Mouse (Mus musculus) brain, embryonic 18.5 days (tissue): ENCODE measurements around the gene Clec2l.

ENCODE experiments used
- DNase-seq: peaks from one replicate; pipeline ENCODE4 v3.0.0-alpha.2; 2012; ENCODE audit warnings: low read depth, low spot score

Gene Clec2l

DNA sequence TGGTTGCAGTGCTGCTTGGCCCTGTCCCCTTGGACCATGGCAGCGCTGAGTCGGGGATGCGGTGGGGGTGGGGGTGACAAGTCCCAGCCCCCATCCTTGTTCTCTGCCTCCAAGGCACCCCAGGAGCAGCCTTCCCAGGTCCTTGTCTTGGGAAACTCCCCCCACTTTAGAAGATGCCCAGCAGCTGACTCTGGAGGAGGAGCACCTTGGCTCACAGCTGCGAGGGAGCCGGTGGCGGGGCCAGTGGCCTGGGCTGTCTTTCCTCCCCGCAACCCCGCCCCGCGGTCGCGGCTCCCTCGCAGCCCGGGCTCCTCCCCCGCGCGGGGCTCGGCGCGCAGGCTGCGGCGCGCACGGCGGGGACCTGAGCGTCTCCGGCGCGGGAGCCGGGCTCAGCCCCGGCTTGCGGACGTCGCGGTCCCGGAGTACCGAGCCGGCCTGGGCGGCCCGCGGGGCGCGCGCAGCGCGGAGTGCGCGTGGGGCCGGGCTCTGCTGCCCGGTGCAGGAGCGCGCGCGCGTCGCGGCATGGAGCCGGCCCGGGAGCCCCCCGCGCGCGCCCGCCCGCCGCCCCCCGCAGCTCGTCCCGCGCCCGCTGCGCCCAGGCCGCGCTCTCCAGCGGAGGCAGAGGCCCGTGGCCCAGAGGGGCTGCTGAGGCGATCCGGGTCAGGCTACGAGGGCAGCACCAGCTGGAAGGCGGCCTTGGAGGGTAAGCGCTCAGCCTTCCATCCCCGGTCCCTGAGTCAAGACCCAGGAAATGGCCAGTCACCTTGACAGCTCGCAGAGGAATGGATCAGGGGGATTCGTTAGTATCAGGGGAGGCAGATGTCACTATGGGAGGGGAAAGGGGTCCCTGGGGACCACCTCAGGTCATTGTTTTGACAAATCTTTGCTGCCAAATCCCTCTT, at the start of gene Clec2l:
Gene Clec2l, plus strand, starts transcription at position 356 of the 902 bp plus-strand sequence.
- no peak for DNase-seq

DNA sequence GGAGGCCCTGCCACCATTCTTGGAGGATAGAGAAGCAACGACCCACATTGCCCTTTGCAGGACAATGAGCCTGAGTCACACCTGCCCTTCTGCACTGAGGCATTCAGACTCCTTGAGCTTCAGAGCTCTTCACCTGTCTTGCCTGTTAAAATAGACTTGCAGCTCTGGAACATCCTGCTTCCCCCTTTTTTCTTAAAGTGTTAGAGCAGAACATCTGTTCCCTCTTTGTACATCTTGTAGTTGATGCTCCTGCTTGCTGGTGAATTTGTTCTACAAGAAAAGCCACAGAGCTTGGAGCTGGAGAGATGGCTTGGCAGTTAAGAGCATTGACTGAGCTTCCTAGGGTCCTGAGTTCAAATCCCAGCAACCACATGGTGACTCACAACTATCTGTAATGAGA, 40.5 kb upstream of the Clec2l start:
- DNase-seq, result no peak

DNA sequence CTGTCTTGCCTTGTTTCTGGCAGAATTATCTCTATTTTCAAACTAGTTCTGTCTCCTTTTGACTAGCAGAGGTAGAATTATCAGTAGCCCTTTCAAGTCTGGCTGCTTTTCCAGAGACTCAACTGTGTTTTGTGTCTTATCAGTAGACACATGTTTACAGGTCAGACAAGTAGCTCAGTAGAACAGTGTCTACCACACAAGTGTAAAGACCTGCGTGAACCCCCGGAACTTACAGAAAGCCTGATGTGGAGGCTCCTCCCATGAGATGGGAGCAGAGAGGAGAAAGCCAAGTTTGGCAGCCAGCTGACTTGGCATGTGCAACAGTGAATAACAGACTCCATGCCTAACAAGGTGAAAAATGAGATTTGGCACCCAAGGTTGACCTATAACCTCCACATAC, 39.4 kb upstream of the Clec2l start:
- DNase-seq, result no peak

DNA sequence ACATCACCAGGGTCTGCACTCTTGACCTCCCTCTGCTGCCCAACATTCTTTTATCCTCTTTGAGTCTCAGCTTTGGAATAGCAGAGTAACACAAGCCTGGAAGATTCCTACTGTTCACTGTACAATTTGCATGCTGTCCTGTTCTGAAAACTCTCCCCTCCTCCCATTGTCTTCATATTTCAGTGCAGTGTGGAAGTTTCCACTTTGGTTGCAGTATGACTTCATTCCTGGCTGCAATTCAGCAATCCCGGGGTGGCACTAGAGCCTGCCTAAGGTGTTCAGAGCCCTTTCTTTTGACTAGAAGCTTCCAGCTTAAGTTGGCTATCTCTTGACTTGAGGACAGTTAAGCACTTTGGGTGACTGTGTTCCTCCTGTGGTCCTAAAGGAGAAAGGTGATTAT, 38.4 kb upstream of the Clec2l start:
- no peak for DNase-seq

DNA sequence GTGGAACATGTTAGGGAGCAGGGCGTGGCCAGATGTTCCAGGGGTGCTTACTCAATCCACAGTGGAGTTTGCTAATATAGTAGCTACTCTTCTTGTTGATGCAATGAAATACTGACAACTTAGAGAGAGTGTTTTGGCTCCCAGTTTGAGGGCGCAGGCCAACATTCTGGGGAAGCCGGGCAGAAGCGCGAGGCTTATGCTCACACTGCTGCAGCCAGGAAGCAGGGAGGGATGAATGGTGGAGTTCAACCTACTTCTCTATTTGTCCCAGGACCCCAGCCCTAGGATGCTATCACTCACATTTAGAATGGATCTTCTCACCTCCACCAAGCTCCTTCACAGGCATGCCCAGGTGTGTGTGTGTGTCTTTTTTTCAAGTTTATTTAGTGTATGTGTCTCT, 36.8 kb upstream of the Clec2l start:
- no peak for DNase-seq

DNA sequence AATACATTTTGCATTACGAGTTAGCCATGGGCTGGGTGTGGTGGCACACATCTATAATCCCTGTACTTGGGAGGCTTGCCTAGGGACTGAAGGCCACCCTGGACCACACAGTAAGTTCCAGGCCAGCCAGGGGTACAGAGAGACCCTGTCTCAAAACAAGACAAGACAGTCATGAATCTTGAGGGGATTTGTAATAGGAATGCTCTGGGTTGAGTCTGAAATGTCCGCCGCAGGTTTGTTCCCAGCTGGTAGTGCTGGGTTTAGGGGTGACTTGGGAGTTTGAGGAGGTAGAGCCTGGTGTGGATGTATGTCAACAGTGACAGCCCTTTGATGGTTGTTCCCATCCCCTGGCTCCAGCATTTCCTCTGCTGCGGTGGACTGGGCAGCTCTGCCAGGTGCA, 35.8 kb upstream of the Clec2l start:
- DNase-seq, result no peak

DNA sequence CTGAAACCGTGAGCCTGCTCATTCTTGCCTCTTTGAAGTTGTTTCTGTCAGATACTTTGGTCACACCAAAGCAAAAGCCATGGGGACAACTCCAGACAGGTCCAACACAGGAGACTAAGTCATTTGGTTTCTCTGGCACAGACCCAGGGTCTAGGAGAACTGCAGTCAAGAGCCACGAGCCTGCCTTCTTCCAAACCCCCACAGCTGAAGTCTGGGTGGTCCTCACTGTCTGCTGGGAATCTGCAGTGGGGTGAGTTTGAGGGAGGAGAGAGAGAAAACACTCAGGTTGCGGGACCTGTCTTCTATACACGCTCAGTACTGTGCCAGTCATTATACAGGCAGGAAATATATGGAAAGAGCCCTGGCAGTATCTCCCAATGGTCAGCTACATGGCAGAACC, 35.4 kb upstream of the Clec2l start:
- DNase-seq, result no peak

DNA sequence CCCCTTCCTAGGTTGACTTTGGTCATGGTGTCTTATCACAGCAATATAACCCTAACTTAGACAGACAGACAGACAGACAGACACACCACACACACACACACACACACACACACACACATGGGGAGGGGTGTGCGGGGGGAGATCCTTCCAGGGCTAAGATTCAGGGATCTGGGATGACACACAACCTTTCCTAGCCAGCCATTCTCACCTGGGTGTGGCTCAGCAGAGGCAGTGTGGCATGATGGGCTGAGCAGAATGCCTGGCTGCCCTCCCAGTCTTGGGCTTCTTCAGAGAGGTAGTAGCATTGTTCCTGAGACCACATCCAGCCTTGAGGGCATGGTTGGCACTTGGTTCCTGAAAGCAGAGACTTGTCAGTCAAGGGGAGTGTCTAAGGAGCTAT, 33.3 kb upstream of the Clec2l start:
- DNase-seq, result no peak

DNA sequence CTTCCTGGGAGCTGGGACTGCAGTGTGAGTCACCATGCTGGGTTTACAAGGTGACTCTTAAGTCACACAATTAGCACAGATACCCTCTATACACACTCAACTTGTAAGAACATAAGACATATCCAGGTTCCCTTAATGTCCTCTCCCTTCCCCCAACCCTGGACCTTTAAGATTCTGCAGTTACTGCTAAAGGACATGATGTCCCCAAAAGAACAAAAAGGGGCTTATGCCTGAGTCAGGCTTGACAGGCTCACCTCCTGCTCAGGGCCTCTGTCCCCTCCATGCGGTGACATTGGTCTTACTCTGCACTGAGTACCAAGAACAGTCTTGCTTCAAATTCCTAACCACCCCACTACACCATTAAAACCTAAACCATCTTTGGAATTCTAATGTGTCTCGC, 30.0 kb upstream of the Clec2l start:
- no peak for DNase-seq

DNA sequence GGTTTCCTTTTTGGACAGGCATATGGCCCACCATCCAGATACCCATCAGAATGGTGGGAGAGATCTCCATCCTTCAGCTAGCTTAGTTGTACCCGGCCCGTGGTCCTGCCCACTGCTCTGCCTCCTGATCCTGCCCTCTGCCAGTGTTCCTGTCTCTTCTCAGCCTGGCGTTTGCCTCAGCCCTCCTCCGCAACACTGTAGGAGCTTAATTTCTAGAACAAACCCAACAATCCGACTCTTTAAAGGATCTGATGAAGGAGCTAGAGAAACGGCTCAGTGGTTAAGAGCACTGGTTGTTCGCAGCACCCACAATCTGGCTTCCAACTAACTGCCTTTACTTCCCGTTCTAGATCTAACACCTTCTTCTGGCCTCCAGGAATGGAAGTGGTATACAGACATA, 28.4 kb upstream of the Clec2l start:
- no peak for DNase-seq

DNA sequence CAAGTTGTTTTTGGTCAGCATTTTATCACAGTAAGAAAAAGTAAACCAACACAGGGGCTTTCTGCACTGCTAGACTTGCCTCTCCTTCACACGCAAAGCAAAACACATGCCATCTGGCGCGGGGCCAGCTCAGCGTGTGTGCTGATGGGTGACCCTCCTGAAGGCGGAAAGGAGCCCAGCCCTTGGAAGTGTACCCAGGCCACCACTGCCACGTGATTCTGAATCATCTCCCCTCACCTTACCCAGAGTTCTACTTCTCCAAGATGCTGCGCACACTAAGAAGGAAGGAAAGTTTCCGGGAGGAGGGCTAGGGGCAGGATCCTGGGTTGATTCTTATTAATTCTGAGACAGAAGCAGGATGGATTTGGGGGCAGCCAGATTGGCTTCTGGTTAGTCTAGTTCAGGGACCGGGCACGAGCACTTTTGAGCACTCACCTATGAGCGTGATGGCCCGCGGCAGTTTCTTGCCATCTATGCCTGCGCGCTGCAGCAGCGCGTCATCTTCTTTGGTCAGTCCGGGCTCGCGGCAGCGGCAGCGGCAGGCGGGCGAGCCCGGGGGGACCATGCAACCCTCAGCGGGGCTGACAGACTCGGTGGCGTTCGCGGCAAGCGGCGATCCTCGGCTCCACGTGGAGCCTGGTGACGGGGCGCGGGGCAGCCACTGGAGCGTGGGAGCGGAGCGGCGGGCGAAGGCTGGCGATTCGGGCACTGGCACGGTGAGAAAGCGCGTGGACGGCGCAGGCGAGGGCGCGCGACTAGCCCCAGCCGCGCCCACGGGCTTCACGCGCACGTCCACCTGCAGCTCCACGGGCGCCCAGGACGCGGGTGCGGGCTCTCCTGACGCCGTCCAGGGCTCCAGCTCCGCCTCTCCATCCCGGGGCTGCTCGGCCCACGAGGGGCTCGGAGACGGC, 26.7 kb upstream of the Clec2l start:
- DNase-seq, result no peak

DNA sequence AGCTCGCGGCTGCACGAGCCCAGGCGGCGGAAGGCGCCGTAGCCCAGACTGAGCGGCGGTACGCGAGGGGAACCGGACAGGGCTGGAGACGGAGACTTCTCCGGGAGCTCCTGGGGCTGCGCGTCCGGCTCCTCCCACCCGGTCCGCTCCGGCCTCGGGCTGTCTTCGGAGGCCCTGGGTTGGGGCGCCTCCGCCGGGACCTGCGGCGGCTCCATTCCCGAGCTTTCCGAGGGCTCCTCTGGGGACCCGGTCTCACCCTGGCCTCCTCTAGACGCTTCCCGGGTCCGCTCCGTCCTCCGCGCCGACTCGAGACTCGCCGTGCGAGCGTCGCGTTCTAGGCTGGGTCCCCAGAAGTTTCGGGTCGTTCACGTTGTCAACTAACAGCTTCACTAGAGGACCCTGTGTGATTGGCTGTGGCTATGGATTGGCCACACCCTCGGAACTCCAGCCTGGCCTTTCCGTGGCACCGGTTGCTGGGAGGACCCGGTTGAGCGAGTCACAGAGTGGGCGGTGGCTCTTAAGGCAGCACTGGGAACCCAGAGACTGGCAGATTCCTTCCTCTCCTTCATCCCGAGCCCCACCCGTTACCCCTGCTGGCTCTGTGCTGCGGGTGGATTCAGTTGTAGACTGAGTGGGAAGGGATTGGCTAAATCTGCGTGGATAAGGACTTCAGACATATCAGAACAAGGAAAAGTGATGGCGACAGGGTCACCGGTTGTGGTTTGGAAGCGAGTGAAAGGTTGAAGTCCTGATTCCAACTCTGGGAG, 25.8 kb upstream of the Clec2l start, which contains the start of gene Klrg2:
Gene Klrg2, minus strand, starts transcription at position 391 of the 767 bp plus-strand sequence.
- DNase-seq, result no peak

DNA sequence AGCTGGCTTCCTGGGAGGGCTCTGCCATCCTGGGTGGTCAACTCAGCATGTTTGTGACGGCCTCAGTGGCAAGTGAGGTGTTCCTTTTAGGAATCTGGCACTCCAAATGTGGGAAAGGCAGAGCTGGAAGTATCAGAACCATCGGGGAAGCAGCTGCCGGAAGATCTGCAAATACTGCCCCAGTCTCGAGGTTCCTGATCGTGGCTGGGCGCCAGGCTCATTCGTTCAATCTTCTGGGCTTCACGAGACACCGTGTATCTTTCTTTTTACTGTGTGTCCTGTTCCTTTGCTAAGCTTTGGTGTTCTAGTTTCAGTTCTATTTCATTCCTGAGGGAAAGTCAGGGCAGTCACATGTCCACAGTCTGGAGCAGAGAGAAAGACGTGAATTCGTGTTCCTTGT, 22.5 kb upstream of the Clec2l start:
- no peak for DNase-seq

DNA sequence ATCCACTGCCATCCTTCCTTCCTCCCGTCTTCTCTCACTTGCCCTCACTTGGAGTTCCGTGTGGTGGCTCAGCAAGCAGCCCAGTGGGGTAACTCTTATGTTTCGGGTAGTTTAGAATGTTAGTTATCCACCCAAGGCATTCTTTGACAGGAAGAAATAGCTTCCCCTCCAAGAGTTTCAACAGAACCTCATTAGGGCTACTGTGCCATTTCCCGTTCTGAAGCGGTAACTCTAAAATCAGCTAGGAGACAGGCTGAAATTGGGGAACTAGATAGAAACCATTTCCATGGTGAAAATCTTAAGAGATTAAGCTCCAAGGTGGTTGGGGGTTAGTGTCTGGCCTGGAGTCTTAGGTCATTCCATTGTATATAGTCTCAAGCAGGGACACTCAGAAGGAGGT, 21.6 kb upstream of the Clec2l start:
- no peak for DNase-seq

DNA sequence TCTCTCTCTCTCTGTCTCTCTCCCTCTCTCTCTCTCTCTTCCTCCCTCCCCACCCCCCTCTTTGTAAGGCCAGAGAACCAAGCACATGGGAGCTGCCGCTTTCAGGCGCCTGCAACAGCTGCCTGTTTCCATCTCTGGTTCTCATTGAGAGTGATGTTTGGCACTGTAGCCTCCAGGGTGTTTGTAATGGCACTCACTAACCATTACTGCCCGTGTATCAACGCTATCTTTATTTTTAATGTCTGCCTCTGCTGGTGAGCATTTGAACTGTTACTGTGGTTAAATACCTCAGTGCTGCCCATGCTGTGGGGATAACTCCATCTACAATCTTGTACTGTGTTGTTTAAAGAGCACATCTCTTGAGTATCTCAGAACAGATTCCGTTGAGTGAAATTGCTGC, 21.2 kb upstream of the Clec2l start:
- DNase-seq, result no peak

DNA sequence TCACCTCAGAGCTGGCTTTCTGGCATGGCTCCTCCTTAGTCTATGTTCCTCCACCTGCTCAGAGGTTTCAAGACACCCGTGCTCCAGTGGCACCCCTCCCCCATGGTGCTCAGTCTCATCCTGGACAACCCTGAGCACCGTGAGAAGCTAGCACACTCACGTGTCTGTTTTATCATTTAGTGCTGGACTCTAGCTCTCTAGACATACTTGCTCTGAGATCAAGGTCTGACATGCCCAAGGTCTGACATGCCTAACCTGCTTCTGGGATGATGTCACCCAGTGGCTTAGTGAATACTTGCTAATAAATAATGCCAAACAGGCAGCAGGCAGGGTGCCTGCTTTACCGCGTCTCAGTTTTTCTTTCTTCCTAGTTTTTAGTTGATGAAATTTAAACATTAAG, 20.3 kb upstream of the Clec2l start:
- no peak for DNase-seq

DNA sequence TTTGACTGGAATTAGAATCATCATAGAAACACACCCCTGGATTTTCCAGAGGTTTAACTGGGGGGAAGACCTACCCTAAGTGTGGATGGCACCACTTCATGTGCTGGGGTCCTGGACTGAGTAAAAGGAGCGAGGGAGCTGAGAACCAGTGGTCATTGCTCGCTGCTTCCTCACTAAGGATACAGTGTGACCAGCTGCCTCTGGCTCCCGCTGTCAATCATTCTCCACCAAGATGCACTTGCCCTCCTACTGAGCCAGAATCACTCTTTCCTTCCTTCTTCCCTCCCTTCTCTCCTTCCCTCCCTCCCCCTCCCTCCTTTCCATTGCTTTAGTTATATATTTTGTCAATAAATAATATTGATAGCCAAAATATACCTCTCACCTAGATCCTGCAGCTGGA, 19.8 kb upstream of the Clec2l start:
- no peak for DNase-seq

DNA sequence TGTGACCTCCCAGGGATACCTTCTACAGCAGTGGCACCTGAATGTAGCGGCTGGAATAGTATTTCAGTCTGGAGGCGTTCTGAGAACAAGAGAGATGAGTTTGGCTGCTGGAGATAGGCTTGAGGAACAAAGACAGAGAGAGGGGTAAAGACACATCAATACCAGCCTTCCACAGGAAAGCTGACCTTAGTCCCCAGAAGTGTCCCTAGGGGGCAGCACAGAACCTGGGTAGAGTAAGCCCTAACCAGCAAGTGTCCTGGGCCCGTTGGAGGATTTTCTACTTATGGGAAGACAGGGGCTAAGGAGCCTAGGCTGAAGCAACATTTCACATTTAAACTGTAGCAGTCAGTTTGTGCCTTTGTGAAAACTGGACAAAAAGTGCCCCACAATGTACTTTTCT, 13.3 kb upstream of the Clec2l start:
- DNase-seq, result no peak

DNA sequence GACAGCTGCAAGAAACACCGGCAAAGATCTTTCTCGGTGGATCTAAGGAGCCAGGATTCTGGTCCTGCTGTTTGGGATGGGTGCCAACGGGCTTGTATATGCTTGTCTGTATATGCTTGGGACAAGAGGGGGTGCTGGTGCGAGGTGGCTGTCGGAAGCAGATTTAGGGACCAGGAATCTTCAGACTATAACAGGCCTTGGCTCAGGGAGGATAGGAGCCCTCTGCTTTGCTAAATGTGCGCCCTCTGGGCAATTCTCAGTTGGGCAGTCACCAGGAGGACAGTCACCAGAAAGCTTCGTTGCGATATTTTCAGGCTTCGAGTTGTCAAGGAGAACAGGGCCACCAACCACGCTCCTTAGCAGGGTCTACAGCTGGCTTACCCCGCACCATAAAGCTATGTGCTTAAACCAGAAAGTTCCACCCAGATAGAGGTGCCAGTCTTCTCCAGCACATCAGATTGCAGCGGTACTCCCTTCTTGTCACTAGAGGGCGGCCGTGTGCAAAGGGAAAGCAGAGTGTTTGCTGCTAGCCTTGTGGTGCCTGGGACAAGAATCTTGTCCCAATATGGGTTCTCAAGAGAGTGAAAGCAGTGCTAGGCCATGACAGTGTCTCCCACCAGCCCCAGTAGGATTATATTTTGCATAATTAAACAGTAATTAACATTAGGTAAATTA, 12.5 kb upstream of the Clec2l start:
- no peak for DNase-seq

DNA sequence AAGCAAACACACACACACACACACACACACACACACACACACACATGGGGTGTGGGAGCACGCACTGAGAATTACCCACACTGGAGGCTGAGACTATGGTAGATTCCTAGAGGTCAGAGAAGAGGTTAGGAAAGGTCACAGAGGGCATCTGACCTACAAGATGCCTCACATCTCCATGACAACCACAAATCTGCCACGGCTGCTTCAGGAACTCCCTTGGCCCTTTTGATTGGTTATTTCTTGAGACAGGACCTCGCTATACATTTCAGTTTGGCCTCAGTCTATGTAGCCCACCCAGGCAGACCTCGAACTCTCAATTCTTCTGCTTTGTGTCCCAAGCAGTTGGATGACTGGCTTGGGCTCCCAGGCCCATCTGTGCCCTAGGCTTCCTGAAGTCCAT, 1.2 kb upstream of the Clec2l start:
- no peak for DNase-seq

DNA sequence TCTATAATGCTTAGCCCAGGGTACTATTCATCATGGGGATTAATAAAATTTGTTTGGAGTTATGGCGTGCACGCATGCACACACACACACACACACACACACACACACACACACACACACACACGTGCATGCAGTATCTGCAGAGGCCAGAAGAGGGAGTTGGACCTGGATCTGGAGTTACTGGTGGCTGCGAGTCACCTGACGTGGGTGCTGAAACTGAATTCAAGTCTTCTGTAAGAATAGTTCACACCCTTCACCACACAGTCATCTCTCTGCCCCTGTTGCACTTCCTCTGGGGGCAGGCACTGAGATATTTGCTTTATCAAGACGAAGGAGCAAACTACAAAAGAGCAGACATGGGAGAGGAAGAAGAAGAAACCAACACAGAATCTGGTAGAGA, 6.7 kb downstream of the Clec2l start:
- DNase-seq, result no peak
